Mouse (Mus musculus) spleen, postnatal 4 days (tissue): ENCODE measurements around the gene Naa20.
"Not testable (repeated sequence)": the region's sequence is repeated elsewhere in the genome, so short reads cannot be mapped to it uniquely, and the experiment has no call there.

Source experiments
- DNase-seq, 2 experiments: peaks; one replicate each; pipeline ENCODE4 v3.0.0; 2022; ENCODE audit warnings: low spot score in 2 of 2

Naa20 gene

GRCm38 (mm10) chr2:145884913-145885785 is 16.8 kb upstream of the Naa20 start:
- DNase-seq, result no peak

DNA sequence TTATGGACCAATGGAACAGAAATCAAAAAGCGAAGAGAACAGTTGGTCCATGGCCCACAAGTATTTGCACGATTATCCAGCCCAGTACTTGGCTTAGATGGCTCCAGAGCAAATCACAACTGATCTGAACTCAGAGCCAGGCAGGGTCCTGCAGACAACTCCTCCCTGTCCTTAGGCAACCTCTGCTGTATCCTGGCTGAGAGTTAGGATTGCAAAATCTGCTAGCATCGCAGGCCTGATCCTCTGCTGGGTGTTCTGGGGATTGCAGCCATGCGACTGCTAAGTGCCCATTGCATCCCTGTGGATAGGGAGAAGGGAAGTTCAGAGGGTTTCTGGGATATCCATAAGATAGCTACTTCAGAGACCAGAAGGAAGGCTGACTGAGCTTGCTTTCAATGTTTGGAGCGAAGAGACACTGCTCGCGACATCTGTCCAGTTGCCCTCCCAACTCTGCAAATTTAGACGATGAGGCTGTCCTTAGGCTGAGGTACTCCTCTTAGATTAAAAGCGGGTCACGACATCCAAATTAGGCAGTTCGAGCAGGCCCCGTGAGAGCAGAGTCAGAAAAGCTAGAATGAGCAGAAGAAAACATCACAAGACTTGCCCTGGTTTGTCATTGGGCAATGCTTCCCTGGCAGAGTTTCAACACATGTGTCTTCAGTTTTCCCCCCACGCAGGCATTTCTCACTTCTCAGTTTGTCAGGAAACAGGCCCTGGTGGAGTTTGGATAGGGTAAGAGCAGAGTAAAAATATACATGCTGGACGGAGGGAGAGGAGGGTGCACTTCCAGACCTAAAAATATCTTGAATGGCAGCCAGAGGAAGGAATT is 13.7 kb upstream of the Naa20 start:
- peak in 1 of 2 experiments; percentile 19 for DNase-seq

GRCm38 (mm10) chr2:145888766-145889480 is 13.0 kb upstream of the Naa20 start:
- DNase-seq, result no peak

- DNase-seq, result no peak
Measured at GRCm38 (mm10) chr2:145890571-145890970, 11.3 kb upstream of the Naa20 start.

- no peak for DNase-seq
Measured at GRCm38 (mm10) chr2:145893756-145894155, 8.1 kb upstream of the Naa20 start.

DNA sequence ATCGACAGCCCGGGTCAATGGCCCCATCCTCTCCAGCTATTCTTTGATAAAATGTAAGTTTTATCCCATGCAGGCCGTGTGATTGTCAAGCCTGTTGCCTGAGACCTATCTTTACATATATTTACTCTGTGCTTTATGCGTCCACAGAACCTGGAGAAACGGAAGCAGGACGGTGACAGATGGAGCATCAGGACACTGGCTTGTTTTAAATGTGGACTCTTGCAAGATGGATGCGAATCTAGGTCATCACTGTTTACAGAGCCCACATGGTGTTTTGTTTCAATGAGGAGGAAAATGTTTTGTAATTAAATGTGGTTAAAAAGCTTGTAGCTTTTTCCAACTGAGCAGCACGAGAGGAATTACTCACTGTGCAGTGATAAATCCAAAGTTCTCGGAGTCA is 3.8 kb upstream of the Naa20 start:
- no peak for DNase-seq

- DNase-seq, result not testable (repeated sequence)
Measured at GRCm38 (mm10) chr2:145900318-145900717, 1.6 kb upstream of the Naa20 start.

DNA sequence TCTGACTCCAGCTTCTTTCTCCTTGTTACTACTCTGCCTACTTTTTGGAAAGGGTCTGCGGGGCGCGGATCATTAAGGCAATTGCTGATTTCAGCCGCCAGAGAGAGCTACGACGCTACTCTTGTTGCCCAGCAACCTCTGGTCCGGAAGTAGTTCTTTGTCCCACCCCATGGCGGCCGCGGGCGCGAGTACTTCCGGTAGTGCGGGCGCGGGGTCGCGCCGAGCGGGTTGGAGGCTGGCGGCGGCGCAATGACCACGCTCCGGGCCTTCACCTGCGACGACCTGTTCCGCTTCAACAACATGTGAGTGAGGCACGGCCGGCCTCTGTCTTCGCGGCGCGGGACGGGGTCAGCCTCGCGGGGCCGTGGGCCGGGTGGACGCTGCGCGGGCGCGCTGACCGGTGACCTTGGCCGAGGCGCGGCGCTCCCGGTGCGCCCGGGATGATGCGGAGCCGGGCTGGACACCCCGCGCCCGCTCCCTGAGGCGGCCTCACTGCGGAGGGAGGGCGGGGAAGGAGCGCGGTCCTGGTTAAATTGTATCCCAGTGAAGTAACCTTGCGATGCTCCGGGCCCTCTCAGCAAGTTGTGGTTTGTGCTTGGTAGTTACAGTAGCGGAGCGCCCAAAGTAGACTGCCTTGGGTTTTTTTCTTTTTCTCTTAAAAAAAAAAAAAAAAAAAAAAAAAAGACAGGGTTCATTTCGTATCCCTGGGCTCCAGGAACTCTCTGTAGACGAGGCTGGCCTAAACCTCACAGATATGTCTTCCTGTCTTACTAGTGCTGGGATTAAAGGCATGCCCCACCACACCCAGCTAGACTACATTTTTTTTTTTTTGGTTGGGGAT is 1.4 kb downstream of the Naa20 start:
- peak; percentile 83 to 92 for DNase-seq

DNA sequence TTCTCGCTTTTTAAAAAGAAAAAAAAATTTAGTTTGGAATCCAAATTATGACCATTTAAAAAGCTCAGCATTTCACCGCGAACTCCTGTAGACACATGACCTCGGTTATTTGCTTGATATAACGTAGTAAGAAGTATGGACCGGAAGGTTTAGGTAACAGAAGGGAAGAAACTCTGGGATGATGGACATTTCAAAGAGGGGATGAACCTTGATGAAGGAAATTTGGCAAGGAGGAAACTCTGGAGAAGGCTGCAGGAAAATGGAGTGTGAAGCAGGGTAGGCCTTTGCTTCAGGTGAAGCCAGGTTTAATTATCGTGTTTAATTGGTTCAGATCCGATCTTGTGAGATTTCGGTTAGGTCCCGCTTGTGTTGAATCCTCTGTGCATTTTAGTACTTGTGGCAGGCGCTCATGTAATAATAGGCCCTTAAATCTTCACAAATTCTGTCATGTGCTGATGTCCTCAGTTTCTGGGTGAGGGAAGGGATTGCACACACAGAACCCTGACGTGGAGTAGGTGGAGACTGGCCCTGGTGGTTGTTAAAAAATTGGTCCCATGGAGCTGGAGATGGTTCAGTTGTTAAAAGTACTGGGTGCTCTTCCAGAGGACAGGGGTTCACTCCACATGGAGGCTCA is 2.2 kb downstream of the Naa20 start:
- DNase-seq, result no peak

- no peak for DNase-seq
Measured at GRCm38 (mm10) chr2:145905156-145905555, 3.3 kb downstream of the Naa20 start.

DNA sequence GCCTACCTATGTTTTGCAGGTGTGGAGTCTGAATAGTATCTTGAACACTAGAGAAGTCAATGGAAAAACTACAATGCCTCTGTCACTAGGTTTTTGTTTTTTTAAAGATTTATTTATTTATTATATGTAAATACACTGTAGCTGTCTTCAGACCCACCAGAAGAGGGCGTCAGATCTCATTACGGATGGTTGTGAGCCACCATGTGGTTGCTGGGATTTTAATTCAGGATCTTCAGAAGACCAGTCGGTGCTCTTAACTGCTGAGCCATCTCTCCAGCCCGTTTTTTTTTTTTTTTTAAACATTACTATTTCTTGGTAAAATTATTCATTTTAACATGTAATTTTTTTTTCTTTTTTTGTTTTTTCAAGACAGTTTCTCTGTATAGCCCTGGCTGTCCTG is 4.0 kb downstream of the Naa20 start:
- not testable (repeated sequence) for DNase-seq

- no peak for DNase-seq
Measured at GRCm38 (mm10) chr2:145920941-145921650, 19.2 kb downstream of the Naa20 start.

DNA sequence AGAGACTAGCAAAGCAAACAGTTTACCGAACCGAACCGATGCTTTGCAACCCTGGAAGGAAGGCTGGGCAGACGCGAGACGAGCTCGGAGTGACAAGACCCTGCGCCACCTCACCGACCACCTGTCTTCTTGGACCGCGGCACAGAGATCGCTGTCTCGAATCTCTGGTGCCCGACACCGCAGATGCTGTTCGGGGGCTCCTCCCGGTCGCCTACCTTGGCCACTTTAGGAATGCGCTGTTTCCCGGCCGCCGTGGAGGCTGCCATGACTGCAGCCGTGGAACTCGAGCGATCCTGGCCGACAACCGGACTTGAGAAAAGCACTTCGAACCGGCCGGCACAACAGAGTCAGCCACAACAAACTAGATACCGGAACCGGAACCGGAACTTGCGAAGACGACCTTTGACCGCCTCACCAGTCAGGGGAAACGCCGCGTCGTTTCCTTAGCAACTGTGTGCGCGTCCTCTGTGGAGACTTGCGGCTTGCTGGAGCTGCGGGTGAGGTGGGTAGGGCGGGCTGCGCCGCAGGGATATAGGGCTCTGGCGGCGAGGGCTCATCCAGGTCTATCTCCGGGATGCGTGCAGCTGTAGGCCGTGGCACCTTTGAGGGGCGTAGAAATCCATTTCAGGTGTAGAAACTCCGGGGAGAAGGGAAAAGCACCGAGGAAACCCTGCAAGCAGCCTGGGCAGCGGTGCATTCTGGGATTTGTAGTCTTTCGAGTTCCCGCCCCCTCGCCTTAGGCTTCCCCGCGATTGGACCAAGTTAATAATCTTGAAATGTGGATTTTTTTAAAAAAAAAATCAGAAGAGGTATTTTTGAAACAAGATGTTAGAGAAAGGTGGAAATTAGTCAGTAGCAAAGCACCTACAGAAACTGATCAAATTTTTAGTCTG is 32.7 kb downstream of the Naa20 start, which contains the start of the genes Cfap61 and Crnkl1:
TSS of gene Cfap61 (plus strand) at position 446 of the 893 bp plus-strand sequence.
TSS of gene Crnkl1 (minus strand) at position 676 of the 893 bp plus-strand sequence.
- peak; percentile 86 to 92 for DNase-seq

DNA sequence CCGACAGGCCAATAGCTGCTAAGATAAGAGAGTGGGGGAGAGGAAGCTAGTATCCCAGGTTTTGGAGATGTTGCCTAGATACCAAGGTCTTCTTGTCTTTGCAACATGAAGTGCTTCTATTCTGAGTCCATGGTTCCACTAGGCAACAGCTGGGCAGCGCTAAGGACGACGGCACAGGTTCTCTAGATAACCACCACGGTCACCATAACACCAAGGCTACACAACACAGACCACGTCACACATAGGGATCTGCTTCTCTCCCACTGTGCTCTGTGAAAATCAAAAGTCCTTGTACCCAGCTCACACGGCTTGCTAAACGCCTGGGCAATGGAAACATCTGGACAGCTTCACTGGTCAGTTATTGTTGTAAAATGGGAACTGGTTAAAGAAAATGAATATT is 35.1 kb downstream of the Naa20 start:
- no peak for DNase-seq

GRCm38 (mm10) chr2:145941403-145941802 is 39.5 kb downstream of the Naa20 start:
- no peak for DNase-seq

- no peak for DNase-seq
Measured at GRCm38 (mm10) chr2:145944286-145944685, 42.4 kb downstream of the Naa20 start.

- DNase-seq, result no peak
Measured at GRCm38 (mm10) chr2:145948402-145948954, 46.6 kb downstream of the Naa20 start.

DNA sequence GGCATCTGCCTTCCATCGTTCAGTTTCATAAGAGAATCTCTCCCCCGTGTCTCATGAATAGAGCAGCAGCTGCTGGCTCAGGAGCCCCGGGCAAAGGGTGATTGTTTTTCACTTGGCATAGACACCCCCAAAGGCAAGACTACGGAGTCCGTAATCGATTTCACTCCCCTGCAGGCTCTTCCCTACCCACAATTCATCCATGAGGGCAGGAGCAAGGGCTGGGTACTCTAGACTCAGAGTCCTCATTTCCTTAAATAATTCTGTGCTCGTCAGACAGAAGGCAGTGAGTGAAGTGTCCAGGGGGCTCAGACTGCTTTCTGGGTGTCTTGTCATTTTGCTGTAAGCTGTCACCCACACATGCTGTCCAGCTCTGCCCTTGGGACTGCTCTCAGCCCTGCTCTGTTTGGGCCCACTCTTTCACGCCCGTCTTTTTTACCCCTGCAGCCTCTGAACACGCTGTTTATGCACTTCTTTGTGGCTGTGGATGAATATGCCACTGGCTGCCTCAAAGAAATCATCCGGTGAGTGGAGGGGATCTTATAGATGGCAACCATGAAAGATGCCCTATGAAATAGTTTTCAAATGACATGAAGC is 47.7 kb downstream of the Naa20 start:
- DNase-seq, result no peak
